In the genomic region with DNA sequence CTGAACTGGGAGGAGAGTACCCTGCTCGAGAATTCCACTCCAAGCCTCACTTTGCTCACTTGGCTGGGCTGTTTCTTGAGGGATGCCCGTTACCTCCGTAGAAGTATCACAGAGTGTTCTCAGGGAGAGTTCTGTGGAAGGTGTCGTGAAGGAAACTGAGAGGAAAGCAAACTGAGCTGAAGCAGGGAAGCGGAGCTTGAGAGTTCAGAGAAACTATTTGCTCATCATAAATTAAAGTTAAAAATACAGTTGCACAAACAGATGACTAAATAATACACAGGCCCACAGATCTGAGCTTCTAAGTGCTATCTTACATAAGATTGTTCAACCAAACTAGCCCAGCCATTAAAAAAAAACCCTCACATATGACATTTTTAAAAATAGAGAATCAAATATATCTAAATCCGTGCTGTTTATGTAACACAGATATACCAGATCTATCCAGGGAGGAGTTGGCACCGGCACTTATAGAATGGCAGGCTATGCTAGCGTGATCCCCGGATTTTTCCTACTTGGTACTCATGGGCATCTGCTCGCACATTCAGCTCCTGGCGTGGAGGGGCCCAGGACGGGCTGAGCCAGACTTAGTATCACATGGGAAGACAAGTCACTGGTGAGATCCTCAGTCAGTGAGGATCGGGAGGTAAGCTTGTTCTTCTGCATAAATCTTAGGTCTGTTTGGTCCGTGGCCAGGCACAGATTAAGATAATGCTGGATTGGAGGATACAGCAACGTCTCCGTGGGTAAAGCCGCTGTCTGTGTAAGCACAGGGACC, we compare ENCODE assay signal across 18 mouse cellular contexts. TPM values are rescaled to one million over a fixed set of nuclear protein-coding genes. Genes with fewer than 3 reads are reported as not detected.
A peak's percentile ranks its signal among the peaks of the same experiment; 100 is the strongest.
DNase-seq lines count a peak whose midpoint lies in the region; ATAC-seq and TF ChIP-seq lines count a peak whose summit lies in the region.
"Had no signal": no experiment of that assay in that cellular context is flagged by ENCODE, and none has a peak within 500 bp of the region (broad histone marks: within the 10 kb centered on the region; RNA-seq: fewer than 3 reads in every experiment).

No protein-coding gene starts in this region.

- no peak overlapping the region for H3K4me2 ChIP-seq in forebrain, embryonic 15.5 days (replicated peaks)
- H3K4me2 ChIP-seq in forebrain, embryonic 12.5 days, result no peak overlapping the region
- H3K4me2 ChIP-seq: embryonic facial prominence, embryonic 12.5 days; lung, embryonic 14.5 days; midbrain, embryonic 12.5 days had no signal

- H3K27ac ChIP-seq in forebrain, embryonic 15.5 days (replicated peaks), result peak overlapping the region; percentile 5; the same call in 1 of the 2 replicates
- H3K27ac ChIP-seq in forebrain, embryonic 12.5 days, result no peak overlapping the region
- no peak overlapping the region for H3K27ac ChIP-seq in heart, adult 2 months
- H3K27ac ChIP-seq: embryonic facial prominence, embryonic 12.5 days; heart, embryonic 10.5 days; midbrain, embryonic 12.5 days had no signal

- intact Hi-C loops in left cerebral cortex, postnatal 10 days (cut with DNase I), result no loop called here
- intact Hi-C loops in heart, adult 2 months (cut with DNase I), result no loop called here

- H3K36me3 ChIP-seq in forebrain, embryonic 15.5 days, result no peaks in the 10 kb centered on the region
- H3K36me3 ChIP-seq in forebrain, embryonic 12.5 days (replicated peaks), result no peaks in the 10 kb centered on the region
- no peaks in the 10 kb centered on the region for H3K36me3 ChIP-seq in heart, adult 2 months (ENCODE audit: control insufficient read depth, insufficient read depth, low read length)
- H3K36me3 ChIP-seq: embryonic facial prominence, embryonic 12.5 days; G1E; heart, embryonic 10.5 days; midbrain, embryonic 12.5 days had no signal

- no peak for TF ChIP-seq CTCF in heart, adult 2 months (IDR thresholded peaks at IDR 0.05)

- H3K79me2 ChIP-seq in heart, adult 2 months (replicated peaks; ENCODE audit: control insufficient read depth, insufficient read depth, low read length), result no peaks in the 10 kb centered on the region

- ATAC-seq in forebrain, embryonic 15.5 days (replicated peaks), result 0 out of 2 replicates have a peak, but pooled peaks have one; percentile 60
- ATAC-seq in forebrain, embryonic 12.5 days (ENCODE audit: low FRiP score), result no peak
- ATAC-seq: intestine, embryonic 16.5 days had no signal

- TF ChIP-seq POLR2A in heart, adult 2 months (IDR thresholded peaks at IDR 0.05; ENCODE audit: insufficient read depth, low read depth, low read length), result no peak

- peak; percentile 4 for DNase-seq in thymus, postnatal 4 days
- DNase-seq in thymus, postnatal 25 days, result no peak
- DNase-seq in left cerebral cortex, postnatal 10 days (ENCODE audit: extremely low spot score in 1 of 2, low spot score in 2 of 2), result peak; percentile 59 to 63
- peak; percentile 47 for DNase-seq in right cerebral cortex, postnatal 4 days
- DNase-seq in heart, adult 2 months, result no peak
- DNase-seq in thymus, postnatal 36 days, result no peak
- DNase-seq: B cell, adult 2 months; kidney, postnatal 25 days; liver; lung, embryonic 14.5 days had no signal

- no peak overlapping the region for H3K4me3 ChIP-seq in forebrain, embryonic 15.5 days
- no peak overlapping the region for H3K4me3 ChIP-seq in forebrain, embryonic 12.5 days (replicated peaks)
- H3K4me3 ChIP-seq in heart, adult 2 months, result no peak overlapping the region
- H3K4me3 ChIP-seq: embryonic facial prominence, embryonic 12.5 days; heart, embryonic 10.5 days; midbrain, embryonic 12.5 days had no signal

- TF ChIP-seq EP300 in heart, adult 2 months (IDR thresholded peaks at IDR 0.05; ENCODE audit: insufficient read depth, low read depth, low read length), result no peak

- 72% methylated on average over 17 of the region's 17 CpGs for WGBS in forebrain, embryonic 15.5 days
- 85% methylated on average over 17 of the region's 17 CpGs for WGBS in forebrain, embryonic 12.5 days
- 87% methylated on average over 17 of the region's 17 CpGs for WGBS in heart, adult 2 months

- no peaks in the 10 kb centered on the region for H3K4me1 ChIP-seq in forebrain, embryonic 15.5 days
- H3K4me1 ChIP-seq in forebrain, embryonic 12.5 days, result peaks cover 12% of the 10 kb centered on the region
- no peaks in the 10 kb centered on the region for H3K4me1 ChIP-seq in heart, adult 2 months (ENCODE audit: control insufficient read depth, insufficient read depth, low read length)

- no peaks in the 10 kb centered on the region for H3K9me3 ChIP-seq in forebrain, embryonic 15.5 days
- H3K9me3 ChIP-seq in forebrain, embryonic 12.5 days, result no peaks in the 10 kb centered on the region
- H3K9me3 ChIP-seq: embryonic facial prominence, embryonic 12.5 days; G1E; heart, embryonic 10.5 days; midbrain, embryonic 12.5 days had no signal

- no peak overlapping the region for H3K9ac ChIP-seq in forebrain, embryonic 15.5 days (replicated peaks)
- H3K9ac ChIP-seq in forebrain, embryonic 12.5 days, result no peak overlapping the region
- H3K9ac ChIP-seq in heart, adult 2 months (ENCODE audit: low read depth, low read length), result no peak overlapping the region
- H3K9ac ChIP-seq: embryonic facial prominence, embryonic 12.5 days; lung, embryonic 14.5 days; midbrain, embryonic 12.5 days had no signal

- no peaks in the 10 kb centered on the region for H3K27me3 ChIP-seq in forebrain, embryonic 15.5 days
- H3K27me3 ChIP-seq in forebrain, embryonic 12.5 days, result peaks cover 6% of the 10 kb centered on the region; the same call in 1 of the 2 replicates
- H3K27me3 ChIP-seq in heart, adult 2 months (ENCODE audit: control insufficient read depth, insufficient read depth, low read length), result no peaks in the 10 kb centered on the region
- H3K27me3 ChIP-seq: embryonic facial prominence, embryonic 12.5 days had no signal

RNA-seq across cellular contexts. Expression of gene Adrb1, which starts 11.7 kb away (rescaled TPM):
- polyA plus RNA-seq in forebrain, embryonic 15.5 days (2015; fragmentation: Nextera tagmentation; extraction: Ambion mirVana), result 1.6 TPM in 2 replicates
- polyA plus RNA-seq in forebrain, embryonic 12.5 days (2016; fragmentation: Nextera tagmentation; extraction: Ambion mirVana), result 0.52 and 0.85 TPM in 2 replicates
- 10 to 100 TPM; 23.4 to 26.9 TPM for total RNA-seq in left cerebral cortex, postnatal 10 days (2021)
- total RNA-seq in heart, adult 2 months (2021), result 10 to 100 TPM; 18.0 to 28.4 TPM
- 18.3 and 20.5 TPM in 2 replicates for polyA plus RNA-seq in heart, adult 2 months (2012; rRNA removed)
- total RNA-seq: hematopoietic stem cell, adult 5-6 weeks had no signal
- polyA plus RNA-seq: G1E had no signal

Comparison
In these comparisons a context has a peak if more than half of its experiments do, and no peak if none do; other contexts are left out.
1. DNase-seq: peak in thymus, postnatal 4 days (single experiment), left cerebral cortex, postnatal 10 days (2 of 2) and right cerebral cortex, postnatal 4 days (single experiment); none in thymus, postnatal 25 days (single experiment), heart, adult 2 months (0 of 2) and thymus, postnatal 36 days (0 of 2).